Mouse (Mus musculus) gastrocnemius, adult 18-20 months (tissue): ENCODE measurements around the gene C530008M17Rik. TPM values are rescaled to one million over a fixed set of nuclear protein-coding genes. Genes with fewer than 3 reads are reported as not detected.

Experiments used
- DNase-seq: peaks from one replicate; pipeline ENCODE4 v3.0.0; 2021; ENCODE audit warnings: low spot score
- total RNA-seq, 2 experiments: library from RNA; stranded (reverse); gene quantifications; 2 replicates each; pipeline ENCODE4 v1.2.3; 2021

The C530008M17Rik gene
- total RNA-seq, 2 experiments from 2014 or later = 2.8 TPM

DNA sequence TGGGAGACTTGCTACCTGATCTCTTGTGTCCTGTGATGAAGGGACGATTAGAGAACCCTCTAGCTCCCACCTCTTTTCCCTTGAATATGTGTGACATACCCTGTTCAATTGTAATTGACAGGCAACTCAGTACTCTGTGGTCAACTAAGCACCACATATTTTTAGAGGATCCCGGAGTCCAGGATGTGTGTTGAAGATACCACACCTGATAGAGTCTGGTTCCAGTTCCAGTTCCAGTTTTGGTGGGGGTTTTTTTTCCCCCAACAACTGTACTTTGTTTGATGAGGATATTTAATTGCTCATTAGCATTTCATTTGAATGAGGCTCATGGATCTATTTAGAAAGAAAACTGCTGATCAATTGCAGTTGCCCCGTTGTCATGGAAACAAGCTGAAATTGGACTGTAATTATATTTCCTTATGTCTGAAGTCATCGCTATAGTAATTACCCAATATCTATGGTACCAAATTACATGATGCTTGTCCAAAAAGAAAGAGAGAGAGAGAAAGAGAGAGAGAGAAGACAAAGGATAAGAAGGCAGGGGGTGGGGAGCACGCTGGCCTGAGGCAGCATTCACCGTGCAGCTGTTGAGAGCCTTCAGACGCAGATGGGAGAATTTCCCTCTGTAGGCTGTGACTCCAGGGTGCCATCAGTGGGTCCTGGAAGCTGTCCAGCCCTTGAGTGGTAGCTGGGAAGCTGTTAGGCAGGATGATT is 172.4 kb downstream of the C530008M17Rik start:
- no peak for DNase-seq

GRCm38 (mm10) chr5:76832529-76833210 is 176.4 kb downstream of the C530008M17Rik start:
- DNase-seq = no peak

- DNase-seq = no peak
Measured at GRCm38 (mm10) chr5:76837018-76837417, 180.7 kb downstream of the C530008M17Rik start.

GRCm38 (mm10) chr5:76839786-76840185 is 183.5 kb downstream of the C530008M17Rik start:
- no peak for DNase-seq

- DNase-seq = no peak
Measured at GRCm38 (mm10) chr5:76841859-76842258, 185.5 kb downstream of the C530008M17Rik start.

GRCm38 (mm10) chr5:76843448-76843847 is 187.1 kb downstream of the C530008M17Rik start:
- DNase-seq = peak; percentile 55

DNA sequence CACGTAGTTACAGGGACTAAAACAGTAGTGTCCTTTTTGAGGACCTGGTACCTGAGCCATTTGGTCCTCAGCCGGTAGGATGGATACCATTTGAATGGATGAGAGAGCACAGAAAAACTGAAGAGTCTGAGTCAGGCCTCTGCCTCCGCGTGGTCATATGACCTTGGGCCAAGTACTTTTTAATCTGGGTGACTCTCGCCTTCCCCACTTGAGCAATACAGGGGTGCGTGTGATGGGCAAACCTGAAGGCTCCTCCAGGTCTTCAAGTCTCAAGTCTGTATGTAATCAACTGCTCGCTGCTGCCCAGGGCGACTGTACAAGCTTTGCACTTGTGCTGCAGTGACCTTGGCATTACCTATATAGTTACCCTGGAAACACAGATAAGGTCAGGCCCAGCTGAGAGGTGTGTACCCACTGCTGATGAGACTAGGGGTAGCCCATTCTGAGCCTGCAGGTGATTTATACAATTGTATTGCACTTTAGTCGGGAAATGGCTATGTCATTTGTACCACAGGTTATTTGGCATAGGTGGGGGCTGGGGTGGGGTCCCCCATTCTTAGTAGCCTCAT is 187.6 kb downstream of the C530008M17Rik start:
- no peak for DNase-seq

DNA sequence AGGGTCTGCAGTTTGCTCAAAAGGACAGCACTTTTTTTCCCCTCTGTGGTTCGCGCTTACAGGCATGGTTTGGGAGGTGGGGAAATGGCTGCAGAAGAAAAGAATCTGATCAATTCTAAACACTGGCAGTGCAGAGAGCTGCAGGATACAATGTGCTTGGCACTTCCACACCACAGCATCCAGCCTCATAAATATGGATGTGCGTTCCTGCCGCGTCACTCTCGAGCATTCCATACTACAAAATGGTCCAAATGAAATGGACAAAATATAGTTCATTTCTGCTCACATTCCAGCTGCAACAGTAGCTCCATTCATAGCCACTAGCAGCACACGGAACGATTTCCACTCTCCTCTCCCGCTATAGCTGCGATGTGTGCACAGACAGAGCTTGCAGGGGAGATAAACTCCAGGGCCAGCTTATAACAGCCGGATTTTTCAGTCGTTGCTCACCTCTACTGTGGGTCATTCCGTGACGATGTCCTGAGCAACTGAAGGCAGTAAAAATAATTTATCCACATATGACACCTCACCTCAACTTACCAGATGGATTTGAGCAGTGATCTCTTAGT is 188.4 kb downstream of the C530008M17Rik start:
- no peak for DNase-seq

DNA sequence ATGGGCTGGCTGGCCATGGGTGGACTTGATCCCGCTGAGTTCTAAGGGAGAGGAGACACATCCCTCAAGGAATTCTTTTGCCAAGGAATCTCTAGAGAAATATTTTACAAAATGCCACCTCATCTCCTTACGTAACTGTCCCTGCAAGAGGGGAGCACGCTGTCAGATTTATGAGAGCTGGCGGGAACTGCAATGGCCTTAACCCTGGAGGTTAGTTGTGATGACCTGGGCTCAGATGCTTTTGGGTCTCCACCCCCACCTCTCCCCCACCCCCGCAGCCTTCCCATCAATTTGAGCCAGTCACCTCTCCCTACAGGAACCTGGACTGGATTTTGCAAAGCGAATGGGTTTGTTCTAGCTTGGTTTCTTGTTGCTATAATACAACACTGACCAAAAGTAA is 190.8 kb downstream of the C530008M17Rik start:
- no peak for DNase-seq

DNA sequence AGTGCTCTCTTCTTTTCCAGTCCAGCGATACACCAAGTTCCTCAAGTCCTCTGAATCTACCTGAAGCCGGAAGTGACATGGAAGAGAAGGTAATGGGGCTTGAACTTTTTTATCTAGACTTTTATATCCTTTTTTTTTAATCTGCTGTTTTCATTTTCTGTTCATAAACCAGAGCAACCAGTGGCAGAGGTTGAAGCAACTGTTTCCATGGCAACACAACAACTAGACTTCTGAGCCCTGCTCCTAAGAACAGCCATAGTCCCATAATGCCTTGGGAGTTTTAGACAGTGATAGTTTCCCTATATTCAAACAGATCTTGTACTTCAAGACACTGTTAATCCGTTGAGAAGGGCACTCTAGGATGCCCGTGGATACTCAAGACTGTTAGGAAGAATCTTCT is 195.0 kb downstream of the C530008M17Rik start:
- no peak for DNase-seq

- DNase-seq = peak; percentile 54
Measured at GRCm38 (mm10) chr5:76853549-76853948, 197.2 kb downstream of the C530008M17Rik start.

DNA sequence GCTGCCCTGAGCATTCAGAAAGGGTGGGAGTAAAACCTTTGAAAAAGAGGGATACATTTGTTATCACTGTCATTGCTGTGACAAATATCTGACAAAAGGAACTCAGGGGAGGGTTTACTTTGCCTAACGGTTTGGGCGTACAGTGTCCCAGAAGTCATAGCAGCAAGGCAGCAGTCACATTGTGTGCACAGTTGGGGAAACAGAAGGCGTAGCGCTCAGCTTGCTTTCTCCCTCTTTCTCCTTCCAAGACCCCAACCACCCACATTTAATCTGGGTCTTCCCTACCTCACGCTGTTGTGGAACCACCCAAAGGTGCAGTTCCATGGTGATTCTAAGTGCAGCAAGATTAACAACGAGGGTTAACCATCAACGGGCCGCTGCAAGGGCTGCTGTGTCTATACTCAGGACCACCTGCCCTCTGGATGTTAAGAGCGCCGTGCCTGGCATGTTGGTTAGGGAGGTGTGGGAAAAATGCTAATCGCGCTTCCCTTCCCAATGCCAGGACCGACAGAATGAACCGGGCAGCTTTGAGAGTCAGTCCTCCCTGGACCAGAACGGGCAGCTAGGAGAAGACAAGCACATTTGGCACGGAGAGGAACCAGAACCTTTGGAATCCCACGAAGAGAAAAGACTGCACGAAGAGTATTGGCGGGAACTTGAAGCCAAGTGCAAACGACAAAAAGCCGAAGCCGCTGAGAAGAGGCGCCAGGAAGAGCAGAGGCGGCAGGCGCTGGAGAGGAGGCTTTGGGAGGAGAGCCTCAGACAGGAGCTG is 199.7 kb downstream of the C530008M17Rik start:
- no peak for DNase-seq

DNA sequence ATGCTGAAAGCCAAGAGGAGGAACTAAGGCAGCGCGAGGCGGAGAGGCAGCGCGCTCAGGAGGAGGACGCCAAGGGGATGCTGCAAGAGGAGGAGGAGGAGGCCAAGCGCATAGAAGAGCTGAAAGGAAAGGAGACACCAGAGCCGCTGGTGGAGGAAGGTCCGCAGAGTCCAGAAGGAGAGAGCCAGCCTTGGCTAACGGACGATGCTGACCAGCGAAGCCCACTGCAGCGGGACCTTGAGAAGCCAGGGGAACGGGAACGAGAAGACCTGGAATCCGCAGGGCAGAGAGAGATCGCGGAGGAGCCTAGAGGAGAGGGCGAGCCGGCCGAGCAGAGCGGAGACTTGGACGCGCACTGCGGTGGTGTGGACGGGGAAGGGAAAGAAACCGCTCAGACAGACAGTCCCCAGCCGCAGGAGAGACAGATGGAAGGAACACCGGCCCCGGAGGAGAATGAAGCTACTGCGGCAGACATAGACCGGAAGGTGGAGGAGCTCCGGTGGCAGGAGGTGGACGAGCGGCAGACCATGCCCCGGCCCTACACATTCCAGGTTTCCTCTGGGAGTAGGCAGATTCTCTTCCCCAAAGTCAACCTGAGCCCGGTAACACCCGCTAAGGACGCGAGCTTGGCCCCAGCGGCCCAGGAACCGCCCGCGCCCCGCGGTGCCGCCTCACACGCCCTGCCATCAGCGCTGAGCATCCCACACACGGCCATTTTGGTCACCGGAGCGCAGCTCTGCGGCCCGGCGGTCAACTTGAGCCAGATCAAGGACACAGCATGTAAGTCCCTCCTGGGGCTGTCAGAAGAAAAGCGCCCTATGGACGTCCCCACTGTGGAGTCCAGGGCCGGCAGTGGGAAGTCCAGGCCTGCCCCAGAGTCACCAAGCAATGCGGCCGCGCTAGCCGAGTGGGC is 201.0 kb downstream of the C530008M17Rik start:
- no peak for DNase-seq

DNA sequence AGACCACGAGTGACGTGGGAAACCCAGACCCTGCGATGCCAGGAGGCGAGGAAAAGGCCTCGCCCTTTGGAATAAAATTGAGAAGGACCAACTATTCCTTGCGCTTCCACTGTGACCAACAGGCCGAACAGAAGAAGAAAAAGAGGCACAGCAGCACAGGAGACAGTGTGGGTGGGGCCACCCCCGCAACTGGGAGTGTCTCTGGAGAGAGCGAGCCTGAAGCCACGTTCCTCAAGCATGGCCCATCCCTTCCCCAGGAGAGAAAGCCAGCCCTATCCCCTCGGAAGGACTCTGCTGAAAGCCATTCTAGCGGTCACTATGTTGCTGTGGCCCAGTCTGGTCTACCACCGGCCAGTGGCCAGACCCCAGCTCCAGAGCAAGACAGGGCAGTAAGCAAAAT is 202.1 kb downstream of the C530008M17Rik start:
- DNase-seq = no peak

DNA sequence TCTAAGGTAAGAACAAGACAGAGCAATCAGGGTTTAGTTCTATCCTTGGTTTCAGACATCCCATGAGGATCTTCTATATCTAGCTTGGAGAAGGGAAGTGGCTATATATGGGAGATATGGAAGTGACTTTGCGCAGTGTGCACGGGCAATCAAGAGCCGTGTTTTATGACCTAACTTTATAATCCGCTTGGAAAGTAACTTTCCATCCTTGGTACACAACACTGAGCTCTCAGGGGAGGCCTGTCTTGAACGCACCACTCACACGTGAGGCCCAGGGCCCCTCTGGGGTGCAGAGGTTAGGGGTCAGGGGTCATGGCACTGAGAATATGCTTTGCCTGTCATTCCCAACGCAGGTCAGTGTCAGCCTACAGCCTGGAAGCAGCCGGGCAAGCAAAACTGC is 210.5 kb downstream of the C530008M17Rik start:
- DNase-seq = no peak

DNA sequence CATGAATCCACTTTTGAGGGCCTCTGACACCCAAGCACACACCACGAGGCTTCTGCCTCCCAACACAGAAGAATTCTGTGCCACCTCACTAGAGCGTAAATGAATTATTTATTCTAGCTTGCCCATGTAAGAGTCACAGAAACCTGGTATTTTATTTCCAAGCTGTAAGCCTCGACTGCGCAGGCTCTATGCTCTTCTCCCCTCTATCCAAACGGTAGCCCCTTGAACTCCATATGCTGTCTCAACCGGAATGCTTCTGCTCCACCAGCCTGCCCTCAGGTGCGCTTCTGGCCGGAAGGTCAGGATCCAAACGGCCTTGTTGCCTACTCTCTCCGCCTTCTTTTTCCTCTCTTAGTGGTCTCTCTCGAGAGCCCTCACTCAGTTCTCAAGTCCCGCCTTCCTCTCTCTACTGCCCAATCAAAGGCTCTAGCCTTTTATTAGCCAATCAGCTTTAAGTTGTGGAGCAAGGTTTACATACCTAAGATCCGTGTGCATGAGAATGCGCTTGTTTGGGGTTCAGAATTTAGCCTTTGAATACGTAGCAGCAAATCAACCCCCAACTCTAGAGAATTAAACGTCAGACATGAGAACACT is 212.5 kb downstream of the C530008M17Rik start:
- no peak for DNase-seq

- DNase-seq = no peak
Measured at GRCm38 (mm10) chr5:76869553-76869952, 213.2 kb downstream of the C530008M17Rik start.

DNA sequence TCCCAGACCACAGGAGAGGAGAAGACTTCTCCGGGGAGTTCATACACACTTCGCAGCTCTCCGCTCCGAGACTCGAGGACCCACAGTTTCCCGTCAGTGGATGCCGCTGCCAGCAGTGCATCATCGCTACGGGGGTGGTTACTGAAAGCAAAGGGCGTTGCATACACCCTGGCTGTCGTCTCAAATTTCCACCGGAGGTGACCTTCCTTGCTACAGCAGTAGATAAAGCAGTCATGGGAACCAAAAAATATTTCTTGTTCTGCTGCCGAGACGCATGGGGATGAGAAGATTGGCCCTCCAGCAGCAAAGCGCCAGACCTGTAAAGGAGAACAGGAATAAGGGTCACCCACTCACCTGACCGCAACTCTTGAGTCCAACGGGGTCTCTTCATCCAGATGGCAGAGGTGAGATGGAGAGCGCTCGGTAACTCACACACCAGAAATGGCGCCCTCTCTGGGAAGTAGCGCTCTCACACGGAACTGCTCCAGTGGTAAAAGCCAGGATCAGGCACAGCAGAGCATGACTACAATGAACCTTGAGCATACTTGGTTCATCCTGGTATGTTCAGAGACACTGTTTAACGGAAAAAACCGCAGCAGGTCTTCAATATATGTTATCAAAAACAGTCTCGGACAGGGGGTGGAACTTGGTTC is 219.9 kb downstream of the C530008M17Rik start:
- DNase-seq = no peak

GRCm38 (mm10) chr5:76884107-76884506 is 227.8 kb downstream of the C530008M17Rik start:
- DNase-seq = no peak

DNA sequence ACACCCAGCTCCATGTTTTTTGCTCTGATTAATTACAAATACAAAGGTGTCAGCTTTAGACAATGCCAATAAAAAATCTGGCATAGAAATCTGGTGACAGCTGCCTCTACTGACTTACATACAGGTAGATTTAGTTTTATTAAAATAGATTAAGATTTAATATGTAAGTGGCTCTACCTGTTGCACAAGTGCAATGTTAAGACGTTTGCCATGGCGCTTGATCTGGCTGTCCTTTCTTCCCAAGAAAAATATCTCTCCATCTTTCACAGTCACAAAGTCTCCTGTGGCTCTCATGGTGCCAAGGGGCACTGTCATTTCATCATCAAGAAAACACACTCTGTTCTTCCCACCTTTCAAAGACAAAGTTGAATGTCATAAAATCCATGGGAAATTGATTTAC is 230.7 kb downstream of the C530008M17Rik start:
- DNase-seq = no peak
